8 mouse cellular contexts compared by ENCODE assay signal in the genomic region with DNA sequence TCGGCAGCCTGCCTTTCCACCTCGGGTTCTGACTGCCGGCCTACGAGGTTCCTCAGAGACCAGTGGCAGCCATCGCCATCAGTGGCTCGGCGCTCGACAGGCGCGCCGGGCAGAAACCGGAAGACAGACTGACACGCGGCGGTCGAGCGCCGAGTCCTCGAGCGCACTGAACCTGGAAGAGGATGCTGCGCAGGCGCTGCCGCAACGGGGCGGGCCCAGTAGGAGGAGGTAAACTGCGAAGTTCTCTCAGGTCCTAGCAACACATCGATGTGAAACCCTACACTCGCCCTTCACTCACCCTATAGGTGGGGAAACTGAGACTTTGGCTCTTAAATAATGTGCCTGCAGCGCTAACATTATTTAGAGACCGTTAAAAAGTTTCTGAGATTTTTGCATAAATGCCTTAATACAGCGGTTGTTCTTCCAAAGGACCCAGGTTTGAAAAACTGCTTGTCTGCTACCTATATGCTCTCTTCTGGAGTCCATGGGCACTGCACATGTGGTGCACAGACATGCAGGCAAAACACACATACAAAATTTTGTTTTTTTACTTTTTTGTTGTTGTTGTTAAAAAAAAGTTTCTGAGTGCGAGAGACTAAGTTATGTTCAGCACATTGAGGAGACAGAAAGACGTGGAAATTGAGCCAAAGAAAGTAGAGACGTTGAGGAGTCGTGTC. TPM values are rescaled to one million over a fixed set of nuclear protein-coding genes. Genes with fewer than 3 reads are reported as not detected.
DNase-seq lines count a peak whose midpoint lies in the region; ATAC-seq lines count a peak whose summit lies in the region.

TSS of gene Rbsn (minus strand) at position 153 of the 677 bp plus-strand sequence.

- peak within 1 kb of the TSS; percentile 93 for H3K9ac ChIP-seq in forebrain, embryonic 14.5 days (ENCODE audit: low read length)
- peak within 1 kb of the TSS; percentile 89 for H3K9ac ChIP-seq in neural tube, embryonic 15.5 days (replicated peaks)

- H3K36me3 ChIP-seq in forebrain, embryonic 14.5 days (ENCODE audit: control insufficient read depth, insufficient read depth, low read length), result 0 out of 2 replicates have a peak, but pooled peaks cover 6% of the 10 kb centered on the region
- peaks cover 13% of the 10 kb centered on the region for H3K36me3 ChIP-seq in neural tube, embryonic 15.5 days

- WGBS in forebrain, embryonic 14.5 days, result 11% methylated on average over 35 of the region's 35 CpGs
- WGBS in neural tube, embryonic 15.5 days, result 10% methylated on average over 35 of the region's 35 CpGs

- H3K4me3 ChIP-seq in forebrain, embryonic 14.5 days (ENCODE audit: low read depth, low read length), result peak within 1 kb of the TSS; percentile 95
- peak within 1 kb of the TSS; percentile 85 for H3K4me3 ChIP-seq in neural tube, embryonic 15.5 days (replicated peaks)

- peaks cover 9% of the 10 kb centered on the region for H3K4me1 ChIP-seq in forebrain, embryonic 14.5 days (ENCODE audit: control insufficient read depth, insufficient read depth, low read length)
- peaks cover 21% of the 10 kb centered on the region for H3K4me1 ChIP-seq in neural tube, embryonic 15.5 days

- intact Hi-C loops in heart, postnatal 14 days (cut with DNase I), result no loop called here

- DNase-seq in ES-CJ7 (ENCODE audit: low read depth, low spot score), result peak; percentile 97
- DNase-seq in cerebellum, adult 11 months, result peak; percentile 87
- DNase-seq in forebrain, embryonic 14.5 days (ENCODE audit: low spot score), result peak; percentile 96
- DNase-seq in heart, postnatal 14 days, result peak; percentile 93
- peak; percentile 91 for DNase-seq in layer of hippocampus, adult 11-12 months (ENCODE audit: low spot score)
- DNase-seq in lung, adult 18-20 months, result peak; percentile 92 to 94
- DNase-seq in thymus, adult 18-20 months, result peak; percentile 86 to 88

- peak within 1 kb of the TSS; percentile 84 for H3K27ac ChIP-seq in forebrain, embryonic 14.5 days (ENCODE audit: low read depth, low read length)
- peak within 1 kb of the TSS; percentile 95 for H3K27ac ChIP-seq in neural tube, embryonic 15.5 days (replicated peaks)

- no peaks in the 10 kb centered on the region for H3K27me3 ChIP-seq in forebrain, embryonic 14.5 days (replicated peaks; ENCODE audit: control insufficient read depth, insufficient read depth, low read length)
- H3K27me3 ChIP-seq in neural tube, embryonic 15.5 days (replicated peaks), result no peaks in the 10 kb centered on the region

- peak; percentile 98 for ATAC-seq in forebrain, embryonic 14.5 days
- peak; percentile 95 for ATAC-seq in neural tube, embryonic 15.5 days (ENCODE audit: low FRiP score)

- H3K9me3 ChIP-seq in forebrain, embryonic 14.5 days (replicated peaks; ENCODE audit: control insufficient read depth, low read length), result no peaks in the 10 kb centered on the region
- no peaks in the 10 kb centered on the region for H3K9me3 ChIP-seq in neural tube, embryonic 15.5 days (replicated peaks)

- H3K4me2 ChIP-seq in forebrain, embryonic 14.5 days (ENCODE audit: low read length), result peak within 1 kb of the TSS; percentile 95
- H3K4me2 ChIP-seq in neural tube, embryonic 15.5 days, result peak within 1 kb of the TSS; percentile 92

RNA-seq across cellular contexts. Expression of gene Rbsn, which starts in this region (rescaled TPM):
- polyA plus RNA-seq in forebrain, embryonic 14.5 days (2014; fragmentation: Nextera tagmentation; extraction: Ambion mirVana), result 17.1 and 20.2 TPM in 2 replicates
- 10 to 100 TPM; 13.8 to 14.6 TPM for total RNA-seq in heart, postnatal 14 days (2021)
- 31.2 and 31.6 TPM in 2 replicates for polyA plus RNA-seq in neural tube, embryonic 15.5 days (2015; fragmentation: Nextera tagmentation; extraction: Ambion mirVana)

Comparison
In these comparisons a context has a peak if more than half of its experiments do, and no peak if none do; other contexts are left out.
1. Peak in every context shown above with its lines: DNase-seq, ATAC-seq, H3K4me3 ChIP-seq and H3K27ac ChIP-seq.